Mouse (Mus musculus): ENCODE measurements around the gene Slc35f2.
A peak's percentile ranks its signal among the peaks of the same experiment; 100 is the strongest.

The Slc35f2 gene

DNA sequence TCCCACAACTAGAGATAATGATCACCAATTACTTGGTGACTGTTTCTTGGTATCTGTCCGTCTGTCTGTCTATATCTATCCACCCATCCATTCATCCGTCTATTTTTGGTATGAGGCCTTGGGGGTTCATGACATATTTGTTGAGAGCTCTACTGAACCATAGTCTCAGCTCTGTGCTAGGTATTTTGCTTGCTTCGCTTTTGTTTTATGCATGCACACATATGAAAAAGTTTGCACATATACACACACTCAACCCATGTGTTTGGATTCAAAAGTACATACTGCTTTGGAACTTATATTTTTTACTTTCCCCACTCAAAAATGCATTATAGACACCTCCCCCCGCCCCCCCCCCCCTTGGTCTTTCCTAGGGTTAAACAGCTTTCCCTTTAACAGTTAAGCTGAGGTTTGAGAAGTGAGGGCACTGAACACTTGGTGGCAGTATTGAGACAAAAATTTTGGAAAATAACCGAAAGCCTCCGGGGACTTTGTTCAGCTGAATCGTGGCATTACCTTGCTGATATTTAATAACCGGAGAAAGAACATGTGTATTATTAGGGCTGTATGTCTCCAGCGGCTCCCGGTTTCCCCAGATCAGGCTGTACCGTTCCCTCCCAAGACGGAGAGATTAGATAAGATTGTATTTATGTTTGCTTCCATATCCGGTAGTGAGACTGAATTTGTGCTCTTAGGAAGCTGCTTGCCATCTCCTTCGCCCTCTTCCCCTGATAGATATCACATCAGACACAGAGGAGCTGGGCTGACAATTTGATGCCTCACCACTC lies 57.9 kb downstream of the Slc35f2 start:
- DNase-seq: peak; percentile 76 to 88

GRCm38 (mm10) chr9:53829866-53830209 lies 58.5 kb downstream of the Slc35f2 start:
- DNase-seq: peak in 1 of 2 experiments; percentile 52

GRCm38 (mm10) chr9:53835039-53835438 lies 63.7 kb downstream of the Slc35f2 start:
- DNase-seq: peak in 1 of 2 experiments; percentile 19

DNA sequence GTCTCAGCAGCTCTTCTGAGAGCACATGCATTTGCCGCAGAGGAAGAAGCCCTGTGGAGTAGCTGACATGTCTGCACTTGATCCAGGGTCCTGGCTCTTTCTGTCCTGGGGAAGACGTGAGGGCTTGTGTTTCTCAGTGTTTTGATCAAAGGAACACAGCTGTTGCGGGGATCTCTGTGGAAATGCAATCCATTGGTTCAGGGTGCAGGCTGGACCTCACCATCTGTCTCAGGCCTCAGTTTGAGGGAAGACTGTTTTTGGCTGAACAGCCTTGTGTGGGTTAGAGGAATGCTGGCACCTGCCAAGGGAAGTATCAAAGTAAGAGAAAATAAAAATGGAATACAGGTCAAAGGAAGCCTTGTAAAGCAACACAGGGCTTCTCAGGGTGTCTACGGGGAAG lies 64.6 kb downstream of the Slc35f2 start:
- DNase-seq: no peak

DNA sequence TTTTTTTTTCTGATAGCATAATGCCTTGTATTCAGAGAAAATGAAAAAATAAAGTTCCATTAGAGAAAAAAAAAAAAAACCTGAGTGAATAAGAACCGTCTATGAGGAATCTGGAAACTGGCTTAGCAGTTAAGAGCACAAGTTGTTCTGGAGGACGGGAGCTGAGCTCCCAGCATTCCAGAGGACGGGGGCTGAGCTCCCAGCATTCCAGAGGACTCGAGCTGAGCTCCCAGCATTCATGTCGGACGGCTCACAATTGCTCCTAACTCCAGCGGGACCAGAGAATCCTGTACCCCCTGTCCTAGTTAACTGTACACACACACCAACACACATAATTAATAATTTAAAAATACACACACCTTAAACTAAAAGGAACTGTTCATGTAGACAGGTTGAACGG lies 67.5 kb downstream of the Slc35f2 start:
- no peak for DNase-seq

DNA sequence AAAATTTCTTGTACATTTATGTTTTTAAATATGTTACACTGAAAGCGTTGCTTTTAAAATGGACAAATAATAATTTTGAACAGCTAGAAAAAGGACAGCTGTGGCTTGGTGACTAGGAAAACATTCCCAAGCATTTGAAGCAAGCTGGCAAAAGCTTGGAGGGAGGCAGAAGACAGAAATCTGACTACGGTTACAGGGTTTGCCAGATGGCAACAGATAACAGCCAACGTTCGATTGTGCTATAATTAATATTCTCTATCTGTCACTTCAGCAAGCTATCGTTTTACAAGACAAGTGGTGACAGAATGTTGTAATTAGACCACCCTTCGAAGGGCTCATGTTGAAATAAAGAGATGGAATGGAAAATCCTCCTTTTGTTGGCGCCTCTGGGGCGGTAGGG lies 77.2 kb downstream of the Slc35f2 start:
- peak in 1 of 2 experiments; percentile 21 for DNase-seq

DNA sequence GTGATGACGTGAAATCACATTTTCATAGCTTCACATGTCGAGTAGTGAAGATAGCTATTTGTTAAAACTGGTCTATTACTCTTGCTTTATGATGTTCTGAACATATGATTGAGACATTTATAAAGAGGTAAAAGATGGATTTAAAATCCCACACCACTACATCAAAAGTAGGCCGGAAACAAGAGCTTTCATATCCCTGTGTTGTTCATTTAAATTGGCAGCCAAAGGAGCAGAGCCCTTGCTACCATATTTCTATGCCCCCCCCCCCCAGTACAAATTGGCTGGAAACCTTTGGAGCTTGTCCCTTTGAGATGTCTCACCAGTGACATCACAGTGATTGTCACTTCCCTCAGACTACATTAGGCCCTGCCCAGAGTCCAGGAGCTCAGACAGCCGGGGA lies 78.5 kb downstream of the Slc35f2 start, which contains the start of gene Sln:
TSS of gene Sln (plus strand) at position 301 of the 400 bp plus-strand sequence.
- DNase-seq: no peak

- DNase-seq: no peak
Observed at GRCm38 (mm10) chr9:53852158-53852557, 80.8 kb downstream of the Slc35f2 start.

GRCm38 (mm10) chr9:53853672-53854071 lies 82.3 kb downstream of the Slc35f2 start:
- no peak for DNase-seq

GRCm38 (mm10) chr9:53854525-53854924 lies 83.2 kb downstream of the Slc35f2 start:
- DNase-seq: no peak

GRCm38 (mm10) chr9:53857864-53858263 lies 86.5 kb downstream of the Slc35f2 start:
- no peak for DNase-seq

Measured in cerebellum, postnatal 10 days (tissue).